Mouse (Mus musculus): ENCODE results near the gene Gldn. TPM values are rescaled to one million over a fixed set of nuclear protein-coding genes. Genes with fewer than 3 reads are reported as not detected.

The Gldn gene
- total RNA-seq (2021), result 1 to 10 TPM; 1.1 to 1.2 TPM

- peak in 1 of 2 experiments; percentile 12 for DNase-seq
Observed at GRCm38 (mm10) chr9:54286331-54286987, at the start of gene Gldn. Gene Gldn (plus strand): TSS chr9:54286486.

GRCm38 (mm10) chr9:54244869-54245665 lies 41.2 kb upstream of the Gldn start:
- peak; percentile 9 to 19 for DNase-seq

- no peak for DNase-seq
Observed at GRCm38 (mm10) chr9:54264754-54265153, 21.5 kb upstream of the Gldn start.

- no peak for DNase-seq
Observed at GRCm38 (mm10) chr9:54268010-54268409, 18.3 kb upstream of the Gldn start, which contains the start of gene Cyp19a1. Gene Cyp19a1 (minus strand): TSS chr9:54268110.

- no peak for DNase-seq
Observed at GRCm38 (mm10) chr9:54269987-54270386, 16.3 kb upstream of the Gldn start.

GRCm38 (mm10) chr9:54270889-54271288 lies 15.4 kb upstream of the Gldn start:
- no peak for DNase-seq

GRCm38 (mm10) chr9:54275283-54275682 lies 11.0 kb upstream of the Gldn start:
- no peak for DNase-seq

GRCm38 (mm10) chr9:54279046-54279589 lies 7.2 kb upstream of the Gldn start:
- DNase-seq, result peak in 1 of 2 experiments; percentile 33

- DNase-seq, result no peak
Observed at GRCm38 (mm10) chr9:54287804-54288203, 1.5 kb downstream of the Gldn start.

GRCm38 (mm10) chr9:54299389-54299788 lies 13.1 kb downstream of the Gldn start:
- no peak for DNase-seq

GRCm38 (mm10) chr9:54299792-54300191 lies 13.5 kb downstream of the Gldn start:
- DNase-seq, result no peak

- DNase-seq, result no peak
Observed at GRCm38 (mm10) chr9:54301255-54301654, 15.0 kb downstream of the Gldn start.

GRCm38 (mm10) chr9:54308209-54308608 lies 21.9 kb downstream of the Gldn start:
- DNase-seq, result no peak

GRCm38 (mm10) chr9:54308751-54309358 lies 22.6 kb downstream of the Gldn start:
- DNase-seq, result no peak

- no peak for DNase-seq
Observed at GRCm38 (mm10) chr9:54316363-54316762, 30.1 kb downstream of the Gldn start.

- DNase-seq, result peak in 1 of 2 experiments; percentile 17
Observed at GRCm38 (mm10) chr9:54323456-54323855, 37.2 kb downstream of the Gldn start.

GRCm38 (mm10) chr9:54329201-54329600 lies 42.9 kb downstream of the Gldn start:
- DNase-seq, result no peak

GRCm38 (mm10) chr9:54335582-54335981 lies 49.3 kb downstream of the Gldn start:
- no peak for DNase-seq

GRCm38 (mm10) chr9:54336532-54337144 lies 50.4 kb downstream of the Gldn start:
- DNase-seq, result peak; percentile 27 to 66

GRCm38 (mm10) chr9:54342026-54342425 lies 55.7 kb downstream of the Gldn start:
- DNase-seq, result no peak

- DNase-seq, result no peak
Observed at GRCm38 (mm10) chr9:54356756-54357155, 70.5 kb downstream of the Gldn start.
